Mouse (Mus musculus) embryonic facial prominence, embryonic 14.5 days (tissue): ENCODE measurements around the gene Ints1. TPM values are rescaled to one million over a fixed set of nuclear protein-coding genes. Genes with fewer than 3 reads are reported as not detected.

ENCODE experiments used
- ATAC-seq: fragments of 200-750 bp; cut with Nextera tagmentation; 2 replicates; pipeline ENCODE4 v1.8.0; 2017; ENCODE audit warnings: low read depth, moderate number of reproducible peaks, moderate TSS enrichment
- DNase-seq: peaks from one replicate; pipeline ENCODE4 v3.0.0-alpha.2; 2015; ENCODE audit warnings: low spot score
- H3K27ac ChIP-seq: fragments of 300-500 bp; sonication (generic); replicated peaks from 2 replicates; pipeline ENCODE4 v1.5.1; 2014; ENCODE audit warnings: low read depth, mild to moderate bottlenecking, low read length, moderate library complexity
- H3K27me3 ChIP-seq: fragments of 300-500 bp; sonication (generic); replicated peaks from 2 replicates; pipeline ENCODE4 v1.6.1; 2014; ENCODE audit warnings: low read length; ENCODE audit not compliant: control insufficient read depth, insufficient read depth
- H3K36me3 ChIP-seq: fragments of 300-500 bp; sonication (generic); 2 replicates; pipeline ENCODE4 v1.6.1; 2014; ENCODE audit warnings: low read length, mixed read lengths; ENCODE audit not compliant: control insufficient read depth, insufficient read depth
- H3K4me1 ChIP-seq: fragments of 300-500 bp; sonication (generic); 2 replicates; pipeline ENCODE4 v1.6.1; 2014; ENCODE audit warnings: antibody characterized with exemption, low read length; ENCODE audit not compliant: control insufficient read depth, insufficient read depth
- H3K4me2 ChIP-seq: fragments of 300-500 bp; sonication (generic); 2 replicates; pipeline ENCODE4 v1.6.1; 2014; ENCODE audit warnings: low read depth, mild to moderate bottlenecking, low read length, moderate library complexity, mixed read lengths
- H3K4me3 ChIP-seq: fragments of 300-500 bp; sonication (generic); 2 replicates; pipeline ENCODE4 v1.5.1; 2014; ENCODE audit warnings: low read depth, mild to moderate bottlenecking, low read length
- H3K9ac ChIP-seq: fragments of 300-500 bp; sonication (generic); 2 replicates; pipeline ENCODE4 v1.6.1; 2014; ENCODE audit warnings: low read depth, mild to moderate bottlenecking, low read length, moderate library complexity, mixed read lengths
- H3K9me3 ChIP-seq: fragments of 300-500 bp; sonication (generic); 2 replicates; pipeline ENCODE4 v1.6.1; 2016; ENCODE audit warnings: low read length; ENCODE audit not compliant: control insufficient read depth
- WGBS: fragments of 180-500 bp; shearing (Covaris S2); extraction: QIAGEN DNeasy Blood & Tissue Kit; methylation state at CpG from one replicate; pipeline ENCODE4 v1.1.7; 2014; 5-methylcytosine and 5-hydroxymethylcytosine counted together
- polyA plus RNA-seq: library from polyadenylated mRNA; unstranded; fragments of >200 nt; fragmentation: Nextera tagmentation; extraction: Ambion mirVana; gene quantifications from 2 replicates; pipeline ENCODE4 v1.2.1, GENCODE M21; 2014

Ints1 gene
- polyA plus RNA-seq, 1 experiment from 2014 or later: 28.0 TPM

DNA sequence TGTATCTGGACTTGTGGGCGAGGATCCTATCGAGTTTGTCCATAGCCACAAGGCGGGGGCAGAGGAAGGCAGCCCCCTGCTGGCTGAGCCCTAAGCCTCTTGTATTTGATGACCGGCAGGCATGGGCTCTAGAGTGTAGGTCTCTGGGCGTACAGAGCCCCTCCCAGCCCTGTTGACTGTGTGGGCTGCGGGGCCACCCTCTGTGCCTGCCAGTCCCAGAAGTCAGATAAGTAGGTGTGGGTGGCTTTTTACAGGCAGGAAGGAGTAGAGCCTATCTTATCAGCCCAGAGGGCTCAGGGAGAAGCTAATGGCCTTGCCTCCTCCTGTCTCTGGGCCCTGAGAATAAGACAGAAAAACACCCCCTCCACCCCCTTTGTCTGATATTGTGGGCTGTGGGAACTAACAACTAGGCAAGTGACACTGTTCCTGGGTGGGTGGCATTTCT lies 28.7 kb upstream of the Ints1 start:
- no peaks in the 10 kb centered on the region for H3K27me3 ChIP-seq
- no peak overlapping the region for H3K4me3 ChIP-seq
- peaks cover 17% of the 10 kb centered on the region for H3K36me3 ChIP-seq
- no peak for DNase-seq
- 14% methylated on average over 6 of the region's 6 CpGs for WGBS
- no peak overlapping the region for H3K9ac ChIP-seq
- no peaks in the 10 kb centered on the region for H3K9me3 ChIP-seq
- H3K27ac ChIP-seq: no peak overlapping the region
- 0 out of 2 replicates have a peak, but pooled peaks have one; percentile 10 for ATAC-seq
- H3K4me1 ChIP-seq: no peaks in the 10 kb centered on the region; the same call in 1 of the 2 replicates
- H3K4me2 ChIP-seq: no peak overlapping the region; the same call in 1 of the 2 replicates

DNA sequence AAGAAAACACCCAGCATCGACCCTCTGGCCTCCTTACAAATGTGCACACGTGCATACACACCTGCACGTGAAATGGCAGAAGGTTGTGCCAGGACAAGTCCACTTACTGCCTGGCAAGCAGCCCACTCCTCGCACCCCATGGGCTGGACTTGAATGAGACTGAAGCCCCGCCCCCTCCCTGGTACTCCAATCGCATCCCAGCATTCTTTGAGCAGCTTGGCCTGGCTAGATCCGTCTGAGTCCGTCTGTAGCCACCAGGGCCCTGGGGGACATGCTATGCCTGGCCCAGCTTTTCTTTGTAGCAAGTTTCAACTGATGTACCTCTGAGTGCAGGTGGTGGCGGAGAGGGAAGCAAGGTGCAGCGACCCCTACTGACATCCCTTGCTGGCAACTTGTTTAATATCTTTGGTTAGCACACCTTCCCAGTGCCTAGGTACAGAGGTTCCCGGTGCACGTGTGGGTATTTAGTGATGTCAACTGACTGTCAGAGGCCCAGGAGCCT lies 28.2 kb upstream of the Ints1 start:
- peak; percentile 79 for DNase-seq
- peaks cover 17% of the 10 kb centered on the region for H3K36me3 ChIP-seq
- peak; percentile 74 for ATAC-seq
- H3K9ac ChIP-seq: peak overlapping the region; percentile 16; the same call in 1 of the 2 replicates
- H3K9me3 ChIP-seq: no peaks in the 10 kb centered on the region
- H3K4me2 ChIP-seq: peak overlapping the region; percentile 28
- H3K4me1 ChIP-seq: no peaks in the 10 kb centered on the region; the same call in 1 of the 2 replicates
- H3K4me3 ChIP-seq: no peak overlapping the region
- 8% methylated on average over 12 of the region's 12 CpGs for WGBS
- H3K27me3 ChIP-seq: no peaks in the 10 kb centered on the region
- H3K27ac ChIP-seq: no peak overlapping the region

GRCm38 (mm10) chr5:139803165-139803564 lies 27.7 kb upstream of the Ints1 start:
- Histone ChIP-seq H3K27me3 (no peaks in the 10 kb centered on the region), H3K4me1 (peaks cover 4% of the 10 kb centered on the region), H3K27ac (no peak overlapping the region; the same call in 1 of the 2 replicates), H3K9ac (no peak overlapping the region), H3K4me2 (no peak overlapping the region), H3K9me3 (no peaks in the 10 kb centered on the region), H3K4me3 (no peak overlapping the region), H3K36me3 (peaks cover 17% of the 10 kb centered on the region)
- no peak for DNase-seq
- 66% methylated on average over 8 of the region's 8 CpGs for WGBS
- ATAC-seq: no peak

GRCm38 (mm10) chr5:139801880-139802279 lies 26.4 kb upstream of the Ints1 start:
- WGBS: 87% methylated on average over 10 of the region's 10 CpGs
- ATAC-seq: no peak
- H3K27me3 ChIP-seq: no peaks in the 10 kb centered on the region
- H3K36me3 ChIP-seq: peaks cover 17% of the 10 kb centered on the region
- no peaks in the 10 kb centered on the region for H3K9me3 ChIP-seq
- no peak overlapping the region for H3K9ac ChIP-seq
- no peak overlapping the region for H3K4me3 ChIP-seq
- peaks cover 17% of the 10 kb centered on the region for H3K4me1 ChIP-seq
- no peak for DNase-seq
- H3K27ac ChIP-seq: no peak overlapping the region
- no peak overlapping the region for H3K4me2 ChIP-seq

GRCm38 (mm10) chr5:139801231-139801630 lies 25.8 kb upstream of the Ints1 start:
- no peak overlapping the region for H3K4me2 ChIP-seq
- DNase-seq (no peak), ATAC-seq (no peak)
- no peak overlapping the region for H3K9ac ChIP-seq
- no peaks in the 10 kb centered on the region for H3K9me3 ChIP-seq
- peaks cover 17% of the 10 kb centered on the region for H3K36me3 ChIP-seq
- WGBS: 93% methylated on average over 8 of the region's 8 CpGs
- H3K4me1 ChIP-seq: peaks cover 24% of the 10 kb centered on the region
- H3K4me3 ChIP-seq: no peak overlapping the region
- H3K27me3 ChIP-seq: no peaks in the 10 kb centered on the region
- no peak overlapping the region for H3K27ac ChIP-seq

DNA sequence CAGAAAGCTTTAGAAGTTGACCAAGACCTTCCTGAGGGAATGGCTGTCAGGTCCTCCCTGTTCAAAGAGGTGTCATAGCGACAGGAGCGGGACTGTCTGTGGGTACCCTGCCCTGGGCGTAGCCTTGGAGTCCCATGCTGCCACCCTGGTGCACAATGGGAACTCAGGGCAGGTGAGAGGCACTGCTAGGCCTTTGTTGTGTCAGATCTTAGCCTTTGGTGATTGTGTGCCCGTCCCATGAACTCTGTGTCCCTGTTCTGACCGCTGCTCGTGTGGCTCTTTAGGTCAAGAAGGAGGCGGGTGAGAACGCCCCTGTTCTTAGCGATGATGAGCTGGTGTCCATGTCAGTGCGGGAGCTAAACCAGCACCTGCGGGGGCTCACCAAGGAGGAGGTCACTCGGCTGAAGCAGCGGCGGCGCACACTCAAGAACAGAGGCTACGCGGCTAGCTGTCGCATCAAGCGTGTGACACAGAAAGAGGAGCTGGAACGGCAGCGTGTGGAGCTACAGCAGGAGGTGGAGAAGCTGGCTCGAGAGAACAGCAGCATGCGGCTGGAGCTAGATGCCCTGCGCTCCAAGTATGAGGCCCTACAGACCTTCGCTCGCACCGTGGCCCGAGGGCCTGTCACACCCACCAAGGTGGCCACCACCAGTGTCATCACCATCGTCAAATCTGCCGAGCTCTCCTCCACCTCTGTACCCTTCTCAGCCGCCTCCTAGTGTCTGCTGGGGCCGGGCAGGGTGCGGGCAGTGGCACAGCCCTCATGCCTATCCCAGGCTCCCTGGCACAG lies 24.5 kb upstream of the Ints1 start:
- peaks cover 25% of the 10 kb centered on the region for H3K4me1 ChIP-seq

GRCm38 (mm10) chr5:139799041-139799440 lies 23.6 kb upstream of the Ints1 start:
- no peak overlapping the region for H3K27ac ChIP-seq
- DNase-seq: no peak
- H3K4me2 ChIP-seq: no peak overlapping the region
- H3K9ac ChIP-seq: no peak overlapping the region
- H3K4me3 ChIP-seq: no peak overlapping the region
- ATAC-seq: no peak
- 83% methylated on average over 8 of the region's 9 CpGs for WGBS
- no peaks in the 10 kb centered on the region for H3K9me3 ChIP-seq
- H3K36me3 ChIP-seq: peaks cover 17% of the 10 kb centered on the region
- peaks cover 25% of the 10 kb centered on the region for H3K4me1 ChIP-seq
- no peaks in the 10 kb centered on the region for H3K27me3 ChIP-seq

More for the DNA sequence above, 24.5 kb upstream of the Ints1 start:
- DNase-seq (no peak), ATAC-seq (no peak)
- Histone ChIP-seq H3K4me2 (no peak overlapping the region), H3K9ac (no peak overlapping the region), H3K27ac (no peak overlapping the region), H3K36me3 (peaks cover 17% of the 10 kb centered on the region), H3K4me3 (no peak overlapping the region), H3K9me3 (no peaks in the 10 kb centered on the region), H3K27me3 (no peaks in the 10 kb centered on the region)
- 92% methylated on average over 33 of the region's 33 CpGs for WGBS

- WGBS: 50% methylated on average over 11 of the region's 12 CpGs
- ATAC-seq: no peak
- Histone ChIP-seq H3K4me3 (no peak overlapping the region), H3K9me3 (no peaks in the 10 kb centered on the region), H3K4me1 (peaks cover 25% of the 10 kb centered on the region), H3K36me3 (peaks cover 17% of the 10 kb centered on the region), H3K4me2 (peak overlapping the region; percentile 29), H3K27ac (no peak overlapping the region; the same call in 1 of the 2 replicates), H3K9ac (no peak overlapping the region), H3K27me3 (no peaks in the 10 kb centered on the region)
- no peak for DNase-seq
Observed at GRCm38 (mm10) chr5:139798168-139798900, 22.9 kb upstream of the Ints1 start.
